Mouse (Mus musculus): ENCODE data around the gene B3galt5. TPM values are rescaled to one million over a fixed set of nuclear protein-coding genes. Genes with fewer than 3 reads are reported as not detected.
A peak's percentile ranks its signal among the peaks of the same experiment; 100 is the strongest.

Gene B3galt5
- polyA plus RNA-seq, 1 experiment: 0.01 TPM

GRCm38 (mm10) chr16:96341945-96342344, 106.3 kb downstream of the B3galt5 start:
- no peak for DNase-seq (ENCODE audit: low read depth)

- DNase-seq (ENCODE audit: low read depth): peak; percentile 10
These were observed 109.5 kb downstream of the B3galt5 start for GRCm38 (mm10) chr16:96345117-96345516.

GRCm38 (mm10) chr16:96348070-96348469, 112.5 kb downstream of the B3galt5 start:
- no peak for DNase-seq (ENCODE audit: low read depth)

- no peak for DNase-seq (ENCODE audit: low read depth)
These were observed 113.2 kb downstream of the B3galt5 start for GRCm38 (mm10) chr16:96348766-96349165.

GRCm38 (mm10) chr16:96351520-96351919, 115.9 kb downstream of the B3galt5 start:
- DNase-seq (ENCODE audit: low read depth): no peak

GRCm38 (mm10) chr16:96353296-96353896, 117.8 kb downstream of the B3galt5 start:
- DNase-seq (ENCODE audit: low read depth): no peak

GRCm38 (mm10) chr16:96353996-96354395, 118.4 kb downstream of the B3galt5 start:
- no peak for DNase-seq (ENCODE audit: low read depth)

GRCm38 (mm10) chr16:96357903-96358302, 122.3 kb downstream of the B3galt5 start:
- peak; percentile 33 for DNase-seq (ENCODE audit: low read depth)

- no peak for DNase-seq (ENCODE audit: low read depth)
These were observed 125.9 kb downstream of the B3galt5 start for GRCm38 (mm10) chr16:96361305-96362124.

GRCm38 (mm10) chr16:96362873-96363272, 127.3 kb downstream of the B3galt5 start:
- DNase-seq (ENCODE audit: low read depth): no peak

- no peak for DNase-seq (ENCODE audit: low read depth)
These were observed 127.7 kb downstream of the B3galt5 start for GRCm38 (mm10) chr16:96363277-96363676.

GRCm38 (mm10) chr16:96364870-96365269, 129.3 kb downstream of the B3galt5 start:
- DNase-seq (ENCODE audit: low read depth): no peak

Other genes with a start within 250 kb of the B3galt5 start
- gene Psmg1, start 244.8 kb upstream of the B3galt5 start, polyA plus RNA-seq (2012; rRNA removed): 20.5 and 27.9 TPM in 2 replicates
- gene Brwd1, start 153.3 kb upstream of the B3galt5 start, polyA plus RNA-seq (2012; rRNA removed): 34.0 and 36.2 TPM in 2 replicates
- 37.7 and 56.6 TPM in 2 replicates for gene Hmgn1, start 108.1 kb upstream of the B3galt5 start, polyA plus RNA-seq (2012; rRNA removed)
- 60.5 and 88.6 TPM in 2 replicates for gene Wrb, start 90.4 kb upstream of the B3galt5 start, polyA plus RNA-seq (2012; rRNA removed)
- 2.0 and 2.3 TPM in 2 replicates for gene Lca5l, start 43.5 kb upstream of the B3galt5 start, polyA plus RNA-seq (2012; rRNA removed)
- 17.8 and 22.4 TPM in 2 replicates for gene Sh3bgr, start 35.4 kb upstream of the B3galt5 start, polyA plus RNA-seq (2012; rRNA removed)
- gene Itgb2l, start 207.8 kb downstream of the B3galt5 start, polyA plus RNA-seq (2012; rRNA removed): 0.04 and 0.15 TPM in 2 replicates
- gene Pcp4, start 231.8 kb downstream of the B3galt5 start, polyA plus RNA-seq (2012; rRNA removed): 13.1 and 16.2 TPM in 2 replicates